Mouse (Mus musculus) cortical plate, adult 2 months (tissue): ENCODE data around the gene Ier5. TPM values are rescaled to one million over a fixed set of nuclear protein-coding genes. Genes with fewer than 3 reads are reported as not detected.

ENCODE experiments used
- H3K27ac ChIP-seq: fragments of 200-500 bp; 2 replicates; pipeline ENCODE4 v1.5.1; 2012; ENCODE audit warnings: low read length, control low read depth, inconsistent platforms; ENCODE audit not compliant: insufficient read depth
- H3K4me1 ChIP-seq: fragments of 200-500 bp; 2 replicates; pipeline ENCODE4 v1.6.1; 2011; ENCODE audit warnings: low read length; ENCODE audit not compliant: control insufficient read depth, insufficient read depth
- H3K4me3 ChIP-seq: fragments of 200-500 bp; 2 replicates; pipeline ENCODE4 v1.5.1; 2011; ENCODE audit warnings: mild to moderate bottlenecking, low read length, control low read depth; ENCODE audit not compliant: insufficient read depth
- CTCF ChIP-seq: fragments of 200-500 bp; IDR thresholded peaks from 2 replicates; pipeline ENCODE4 v1.5.1; 2011; ENCODE audit warnings: mild to moderate bottlenecking, control low read depth, low read length; ENCODE audit not compliant: insufficient read depth; ENCODE audit errors: extremely low read depth
- POLR2A ChIP-seq: fragments of 200-500 bp; IDR thresholded peaks from 2 replicates; pipeline ENCODE4 v1.6.1; 2011; ENCODE audit warnings: mild to moderate bottlenecking, low read length, control low read depth; ENCODE audit not compliant: insufficient read depth; ENCODE audit errors: extremely low read depth
- polyA plus RNA-seq: library from polyadenylated mRNA; depleted of rRNA; stranded (reverse); fragments of >200 nt; gene quantifications from 2 replicates; pipeline ENCODE4 v1.2.3, GENCODE M21; 2012

The Ier5 gene
- polyA plus RNA-seq, 1 experiment: 53.3 TPM

DNA sequence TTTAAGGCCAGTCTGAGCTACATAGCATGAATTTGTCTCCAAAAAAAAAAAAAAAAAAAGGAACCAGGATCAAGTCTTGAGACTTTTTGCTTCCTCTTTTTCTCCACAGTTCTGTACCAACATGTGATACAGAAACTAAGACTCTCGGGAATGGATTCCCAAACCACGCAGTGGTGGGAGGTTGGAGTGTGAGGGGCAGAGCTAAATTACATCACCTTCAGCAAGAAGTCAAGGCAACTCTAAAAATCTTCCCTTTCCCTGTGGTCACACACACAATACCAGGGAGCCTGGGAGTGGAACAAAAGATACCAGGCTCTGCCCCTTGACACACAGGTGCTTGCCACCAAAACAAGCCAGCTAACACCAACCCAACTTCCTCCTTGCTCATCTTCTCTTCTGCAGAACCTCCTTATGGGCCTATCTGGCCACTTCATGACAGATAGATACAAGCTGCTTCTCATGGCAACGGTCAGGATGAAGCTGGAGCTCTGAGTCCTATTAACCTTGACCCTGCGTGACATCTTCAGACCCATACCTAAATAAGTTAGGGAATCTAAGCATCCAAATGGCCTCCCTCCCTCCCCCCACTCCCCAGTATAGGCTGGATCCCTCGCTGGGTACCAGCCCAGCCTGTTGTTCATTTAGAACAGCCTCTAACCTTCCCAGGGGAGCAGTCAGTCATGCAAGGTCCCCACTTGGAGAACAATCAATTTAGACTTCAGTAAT, 28.7 kb downstream of the Ier5 start:
- Histone ChIP-seq H3K27ac (no peak overlapping the region), H3K4me1 (peaks cover 11% of the 10 kb centered on the region), H3K4me3 (no peak overlapping the region)
- TF ChIP-seq POLR2A (no peak), CTCF (no peak)

- peaks cover 11% of the 10 kb centered on the region for H3K4me1 ChIP-seq
- H3K4me3 ChIP-seq: no peak overlapping the region
- TF ChIP-seq CTCF (no peak), POLR2A (no peak)
- no peak overlapping the region for H3K27ac ChIP-seq
Measured at GRCm38 (mm10) chr1:155069696-155070095, 29.7 kb downstream of the Ier5 start.

DNA sequence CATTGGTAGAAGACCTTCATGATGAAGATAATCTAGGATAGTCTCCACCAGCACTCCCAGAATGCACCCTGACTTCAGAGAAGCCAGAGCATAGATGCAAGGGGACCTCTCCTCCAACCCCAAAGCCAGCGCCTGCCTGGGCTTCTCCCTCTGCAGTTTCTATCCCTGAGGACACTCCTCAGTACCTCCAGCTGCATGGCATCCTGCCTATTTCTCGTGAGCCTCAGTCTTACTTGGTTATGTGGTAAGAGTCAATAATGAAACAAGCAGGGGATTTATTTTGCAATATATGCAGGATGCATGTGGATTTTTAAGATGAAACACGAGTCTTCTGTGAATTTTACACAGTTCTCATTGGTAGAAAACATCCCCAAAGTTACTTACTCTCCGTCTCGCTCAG, 33.2 kb downstream of the Ier5 start:
- H3K27ac ChIP-seq: no peak overlapping the region
- H3K4me1 ChIP-seq: peaks cover 4% of the 10 kb centered on the region
- no peak overlapping the region for H3K4me3 ChIP-seq
- no peak for TF ChIP-seq POLR2A
- TF ChIP-seq CTCF: no peak

DNA sequence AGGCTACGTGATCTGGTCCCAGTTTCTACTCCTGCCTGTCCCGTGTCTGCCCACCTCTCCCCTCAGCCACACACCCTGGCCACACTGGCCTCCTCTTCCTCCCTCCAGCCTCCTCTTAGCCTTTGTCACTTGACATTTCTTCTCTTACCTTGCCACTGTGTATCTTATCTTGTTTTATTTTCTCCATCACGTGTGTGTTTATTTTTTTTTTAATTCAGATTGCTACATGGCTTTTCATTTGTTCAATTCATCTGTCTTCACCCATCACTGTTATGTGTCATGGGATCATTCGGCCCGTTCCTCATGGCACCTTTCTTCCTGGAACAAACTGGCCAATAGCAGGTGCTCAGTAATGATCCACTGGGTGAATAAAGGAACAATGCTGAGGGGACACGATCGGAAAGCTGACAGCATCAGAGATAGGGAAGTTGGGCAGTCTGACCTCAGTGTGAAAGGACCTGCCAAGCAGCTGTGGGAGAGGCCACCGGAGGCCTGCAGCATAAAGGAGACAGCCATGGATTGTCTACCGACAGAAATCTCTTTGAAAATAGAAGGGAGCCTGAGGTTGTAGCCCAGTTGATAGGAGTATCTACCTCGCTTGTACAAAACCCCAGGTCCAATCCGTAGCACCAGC, 34.3 kb downstream of the Ier5 start:
- H3K4me3 ChIP-seq: no peak overlapping the region
- no peak for TF ChIP-seq POLR2A
- TF ChIP-seq CTCF: no peak
- peaks cover 3% of the 10 kb centered on the region for H3K4me1 ChIP-seq
- no peak overlapping the region for H3K27ac ChIP-seq

- Histone ChIP-seq H3K4me1 (peaks cover 4% of the 10 kb centered on the region), H3K4me3 (no peak overlapping the region), H3K27ac (no peak overlapping the region)
- TF ChIP-seq CTCF (no peak), POLR2A (no peak)
Measured at GRCm38 (mm10) chr1:155064649-155065048, 34.8 kb downstream of the Ier5 start.

DNA sequence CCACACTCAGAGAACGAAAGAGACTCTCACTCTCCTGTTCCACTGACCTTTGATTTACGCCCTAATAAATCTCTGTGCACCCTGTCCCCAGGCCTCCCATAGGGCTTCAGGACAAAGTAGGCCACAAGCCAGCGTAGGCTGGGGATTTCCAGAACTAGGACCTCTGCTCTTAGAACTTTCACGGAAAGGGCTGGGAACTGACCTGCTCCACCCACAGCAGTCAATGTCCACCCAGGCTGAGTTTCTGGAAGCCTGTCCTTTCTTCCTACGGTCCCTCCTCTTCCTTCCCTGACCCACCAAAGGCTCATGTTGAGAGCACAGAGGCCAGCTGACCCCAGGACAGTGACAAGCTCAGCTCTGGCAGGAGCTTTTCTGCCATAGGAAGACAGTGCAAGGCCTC, 35.3 kb downstream of the Ier5 start:
- TF ChIP-seq CTCF: no peak
- TF ChIP-seq POLR2A: no peak
- H3K27ac ChIP-seq: no peak overlapping the region
- H3K4me1 ChIP-seq: peaks cover 7% of the 10 kb centered on the region
- H3K4me3 ChIP-seq: no peak overlapping the region

GRCm38 (mm10) chr1:155062963-155063362, 36.5 kb downstream of the Ier5 start:
- no peak overlapping the region for H3K4me3 ChIP-seq
- H3K4me1 ChIP-seq: peaks cover 11% of the 10 kb centered on the region
- no peak overlapping the region for H3K27ac ChIP-seq
- TF ChIP-seq CTCF (no peak), POLR2A (no peak)

GRCm38 (mm10) chr1:155062057-155062456, 37.4 kb downstream of the Ier5 start:
- no peak overlapping the region for H3K4me3 ChIP-seq
- no peak for TF ChIP-seq CTCF
- TF ChIP-seq POLR2A: no peak
- H3K4me1 ChIP-seq: peaks cover 11% of the 10 kb centered on the region
- no peak overlapping the region for H3K27ac ChIP-seq

- Histone ChIP-seq H3K4me3 (no peak overlapping the region), H3K4me1 (peaks cover 12% of the 10 kb centered on the region), H3K27ac (no peak overlapping the region)
- TF ChIP-seq CTCF (no peak), POLR2A (no peak)
Measured at GRCm38 (mm10) chr1:155060832-155061801, 38.3 kb downstream of the Ier5 start.

- H3K4me1 ChIP-seq: peaks cover 12% of the 10 kb centered on the region
- H3K27ac ChIP-seq: no peak overlapping the region
- no peak for TF ChIP-seq POLR2A
- no peak for TF ChIP-seq CTCF
- no peak overlapping the region for H3K4me3 ChIP-seq
Measured at GRCm38 (mm10) chr1:155060261-155060660, 39.2 kb downstream of the Ier5 start.
